Mouse (Mus musculus): Measurements from ENCODE around the gene Slc13a2. TPM values are rescaled to one million over a fixed set of nuclear protein-coding genes. Genes with fewer than 3 reads are reported as not detected.

The Slc13a2 gene
- polyA plus RNA-seq, 1 experiment: 3.1 TPM

DNA sequence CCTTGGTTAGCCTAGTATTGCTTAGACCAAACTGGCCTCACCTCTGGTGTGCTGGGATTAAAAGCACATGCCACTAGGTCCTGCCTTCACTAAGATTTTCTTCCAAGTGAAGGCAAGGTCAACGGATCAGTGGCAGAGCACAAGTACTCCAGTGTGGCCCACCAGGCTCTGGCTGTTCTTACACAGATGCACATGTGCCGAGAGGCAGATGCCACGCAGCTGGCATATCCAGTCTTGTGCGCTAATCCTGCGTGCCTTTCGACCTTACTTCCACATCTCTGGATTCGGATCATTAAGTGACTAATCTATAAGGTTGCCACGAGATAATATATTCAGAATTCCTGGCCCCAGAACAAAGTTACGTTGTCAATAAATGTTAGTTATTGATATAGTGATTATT is 43.1 kb upstream of the Slc13a2 start:
- Histone ChIP-seq H3K4me3 (ENCODE audit: control insufficient read depth, low read depth, low read length) (peak overlapping the region; percentile 77; the same call in 1 of the 2 replicates), H3K36me3 (ENCODE audit: control insufficient read depth, insufficient read depth, low read length) (no peaks in the 10 kb centered on the region), H3K4me1 (ENCODE audit: control insufficient read depth, insufficient read depth, low read length) (peaks cover 15% of the 10 kb centered on the region), H3K27ac (ENCODE audit: control insufficient read depth, insufficient read depth, low read depth, low read length) (no peak overlapping the region), H3K27me3 (ENCODE audit: control insufficient read depth, insufficient read depth, low read length) (no peaks in the 10 kb centered on the region)
- TF ChIP-seq POLR2A (IDR thresholded peaks at IDR 0.05; ENCODE audit: control insufficient read depth, low read depth, low read length) (no peak), CTCF (IDR thresholded peaks at IDR 0.05; ENCODE audit: control insufficient read depth, insufficient read depth, insufficient replicate concordance, low read depth, low read length) (no peak)

DNA sequence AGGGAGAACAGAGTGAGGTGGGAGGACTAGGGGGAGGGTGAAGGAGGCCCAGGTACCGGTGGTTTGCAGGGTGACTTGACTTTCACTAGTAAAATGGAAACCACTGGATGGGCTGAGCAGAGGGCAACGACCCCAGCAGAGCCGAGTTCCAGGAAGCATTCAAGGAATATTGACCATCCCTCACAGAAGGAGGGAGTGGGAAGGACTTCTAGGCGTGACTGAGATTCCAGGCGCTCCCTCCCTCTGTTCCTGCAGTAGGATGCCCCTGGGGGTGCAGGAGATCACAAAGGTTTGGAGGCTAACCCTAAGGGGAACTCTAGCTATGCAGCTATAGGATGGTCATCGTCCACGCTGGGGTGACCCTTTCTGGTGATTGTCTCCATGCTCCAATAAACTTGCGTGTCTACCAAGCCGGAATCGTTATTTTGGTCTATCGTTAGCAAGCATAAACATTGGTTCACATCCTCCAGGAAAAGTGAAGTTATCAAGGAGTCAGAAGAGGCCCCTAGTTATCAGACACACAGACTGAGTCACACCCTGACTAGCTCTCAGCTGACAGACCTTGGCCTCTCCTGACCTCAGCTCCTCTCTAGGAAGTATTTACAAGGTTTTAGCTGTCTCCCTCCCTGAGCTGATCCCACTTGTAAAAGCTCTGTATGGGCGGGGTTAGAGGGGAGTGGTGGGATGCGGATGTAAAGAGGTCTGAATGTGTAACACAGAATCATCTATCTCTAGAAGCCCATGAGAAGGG is 41.4 kb upstream of the Slc13a2 start:
- no peak overlapping the region for H3K4me3 ChIP-seq (ENCODE audit: control insufficient read depth, low read depth, low read length)
- H3K36me3 ChIP-seq (ENCODE audit: control insufficient read depth, insufficient read depth, low read length): no peaks in the 10 kb centered on the region
- no peaks in the 10 kb centered on the region for H3K27me3 ChIP-seq (ENCODE audit: control insufficient read depth, insufficient read depth, low read length)
- peaks cover 18% of the 10 kb centered on the region for H3K4me1 ChIP-seq (ENCODE audit: control insufficient read depth, insufficient read depth, low read length)
- TF ChIP-seq POLR2A (IDR thresholded peaks at IDR 0.05; ENCODE audit: control insufficient read depth, low read depth, low read length) (no peak), CTCF (IDR thresholded peaks at IDR 0.05; ENCODE audit: control insufficient read depth, insufficient read depth, insufficient replicate concordance, low read depth, low read length) (no peak)
- no peak overlapping the region for H3K27ac ChIP-seq (ENCODE audit: control insufficient read depth, insufficient read depth, low read depth, low read length)

GRCm38 (mm10) chr11:78462669-78463068 is 40.7 kb upstream of the Slc13a2 start:
- no peak overlapping the region for H3K27ac ChIP-seq (ENCODE audit: control insufficient read depth, insufficient read depth, low read depth, low read length)
- peaks cover 18% of the 10 kb centered on the region for H3K4me1 ChIP-seq (ENCODE audit: control insufficient read depth, insufficient read depth, low read length)
- no peak overlapping the region for H3K4me3 ChIP-seq (ENCODE audit: control insufficient read depth, low read depth, low read length)
- TF ChIP-seq CTCF (IDR thresholded peaks at IDR 0.05; ENCODE audit: control insufficient read depth, insufficient read depth, insufficient replicate concordance, low read depth, low read length) (no peak), POLR2A (IDR thresholded peaks at IDR 0.05; ENCODE audit: control insufficient read depth, low read depth, low read length) (no peak)
- no peaks in the 10 kb centered on the region for H3K27me3 ChIP-seq (ENCODE audit: control insufficient read depth, insufficient read depth, low read length)
- H3K36me3 ChIP-seq (ENCODE audit: control insufficient read depth, insufficient read depth, low read length): no peaks in the 10 kb centered on the region

DNA sequence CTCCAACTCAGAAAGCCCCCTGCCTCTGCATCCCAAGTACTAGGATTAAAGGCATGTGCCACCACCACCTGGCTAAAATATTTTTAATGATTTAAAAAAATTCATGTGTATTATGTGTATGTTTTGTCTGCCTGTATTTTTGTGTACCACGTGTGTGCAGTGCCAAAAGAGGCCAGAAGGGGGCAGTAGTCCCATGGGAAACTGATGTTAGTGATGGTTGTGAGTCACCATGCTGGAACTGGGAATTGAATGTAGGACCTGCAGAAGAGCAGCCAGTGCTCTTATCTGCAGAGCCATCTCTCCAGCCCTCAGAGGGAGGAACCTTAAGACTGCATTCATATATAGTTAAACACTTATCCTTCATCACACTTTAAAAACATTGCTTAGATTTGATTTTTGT is 39.9 kb upstream of the Slc13a2 start:
- no peaks in the 10 kb centered on the region for H3K36me3 ChIP-seq (ENCODE audit: control insufficient read depth, insufficient read depth, low read length)
- H3K4me1 ChIP-seq (ENCODE audit: control insufficient read depth, insufficient read depth, low read length): peaks cover 18% of the 10 kb centered on the region
- H3K27ac ChIP-seq (ENCODE audit: control insufficient read depth, insufficient read depth, low read depth, low read length): no peak overlapping the region
- TF ChIP-seq CTCF (IDR thresholded peaks at IDR 0.05; ENCODE audit: control insufficient read depth, insufficient read depth, insufficient replicate concordance, low read depth, low read length): peak; percentile 42; the same call in 1 of the 2 replicates
- TF ChIP-seq POLR2A (IDR thresholded peaks at IDR 0.05; ENCODE audit: control insufficient read depth, low read depth, low read length): no peak
- H3K4me3 ChIP-seq (ENCODE audit: control insufficient read depth, low read depth, low read length): no peak overlapping the region
- no peaks in the 10 kb centered on the region for H3K27me3 ChIP-seq (ENCODE audit: control insufficient read depth, insufficient read depth, low read length)

DNA sequence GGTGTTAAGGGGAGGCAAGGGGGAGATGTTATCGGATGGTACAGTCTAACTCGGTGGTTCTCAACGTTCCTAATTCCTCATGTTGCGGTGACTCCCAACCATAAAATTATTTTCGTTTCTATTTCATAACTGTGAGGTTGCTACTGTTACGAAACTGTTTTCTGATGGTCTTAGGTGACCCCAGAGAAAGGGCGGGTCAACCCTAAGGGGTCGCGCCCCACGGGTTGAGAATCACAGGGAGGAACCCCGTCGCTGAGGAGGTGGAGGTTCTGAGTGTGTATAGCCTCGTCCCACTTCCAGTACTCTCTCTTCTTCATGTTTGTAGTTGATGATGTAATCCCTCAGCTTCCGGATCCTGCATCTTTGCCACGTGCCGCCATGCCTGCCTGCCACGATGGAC is 36.7 kb upstream of the Slc13a2 start:
- H3K27ac ChIP-seq (ENCODE audit: control insufficient read depth, insufficient read depth, low read depth, low read length): no peak overlapping the region
- H3K27me3 ChIP-seq (ENCODE audit: control insufficient read depth, insufficient read depth, low read length): no peaks in the 10 kb centered on the region
- peaks cover 11% of the 10 kb centered on the region for H3K4me1 ChIP-seq (ENCODE audit: control insufficient read depth, insufficient read depth, low read length)
- H3K4me3 ChIP-seq (ENCODE audit: control insufficient read depth, low read depth, low read length): peak overlapping the region; percentile 13
- TF ChIP-seq POLR2A (IDR thresholded peaks at IDR 0.05; ENCODE audit: control insufficient read depth, low read depth, low read length) (no peak), CTCF (IDR thresholded peaks at IDR 0.05; ENCODE audit: control insufficient read depth, insufficient read depth, insufficient replicate concordance, low read depth, low read length) (no peak)
- H3K36me3 ChIP-seq (ENCODE audit: control insufficient read depth, insufficient read depth, low read length): no peaks in the 10 kb centered on the region

GRCm38 (mm10) chr11:78455308-78455707 is 33.3 kb upstream of the Slc13a2 start:
- H3K27ac ChIP-seq (ENCODE audit: control insufficient read depth, insufficient read depth, low read depth, low read length): no peak overlapping the region
- H3K4me3 ChIP-seq (ENCODE audit: control insufficient read depth, low read depth, low read length): no peak overlapping the region
- no peaks in the 10 kb centered on the region for H3K36me3 ChIP-seq (ENCODE audit: control insufficient read depth, insufficient read depth, low read length)
- no peaks in the 10 kb centered on the region for H3K27me3 ChIP-seq (ENCODE audit: control insufficient read depth, insufficient read depth, low read length)
- peaks cover 11% of the 10 kb centered on the region for H3K4me1 ChIP-seq (ENCODE audit: control insufficient read depth, insufficient read depth, low read length)
- TF ChIP-seq POLR2A (IDR thresholded peaks at IDR 0.05; ENCODE audit: control insufficient read depth, low read depth, low read length) (no peak), CTCF (IDR thresholded peaks at IDR 0.05; ENCODE audit: control insufficient read depth, insufficient read depth, insufficient replicate concordance, low read depth, low read length) (no peak)

DNA sequence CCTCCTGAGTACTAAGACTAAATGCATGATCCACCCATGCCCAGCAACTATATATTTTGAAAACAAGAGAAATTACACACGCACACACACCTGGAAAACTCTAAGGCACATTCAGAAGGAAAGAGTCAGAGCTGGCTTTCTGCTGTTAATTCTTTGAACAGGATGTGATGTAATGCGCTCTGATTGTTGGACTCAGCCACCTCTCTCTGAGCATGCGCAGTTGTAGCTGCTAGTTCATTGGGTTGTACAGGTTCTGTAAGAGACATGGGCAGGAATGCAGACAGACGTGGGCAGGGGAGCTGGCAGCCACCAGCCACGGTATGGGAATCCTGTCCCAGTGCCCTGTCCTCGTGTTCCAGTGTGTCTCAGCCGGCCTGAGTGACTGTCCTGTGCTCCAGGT is 32.3 kb upstream of the Slc13a2 start:
- no peak for TF ChIP-seq CTCF (IDR thresholded peaks at IDR 0.05; ENCODE audit: control insufficient read depth, insufficient read depth, insufficient replicate concordance, low read depth, low read length)
- TF ChIP-seq POLR2A (IDR thresholded peaks at IDR 0.05; ENCODE audit: control insufficient read depth, low read depth, low read length): no peak
- Histone ChIP-seq H3K4me1 (ENCODE audit: control insufficient read depth, insufficient read depth, low read length) (peaks cover 11% of the 10 kb centered on the region), H3K36me3 (ENCODE audit: control insufficient read depth, insufficient read depth, low read length) (no peaks in the 10 kb centered on the region), H3K27ac (ENCODE audit: control insufficient read depth, insufficient read depth, low read depth, low read length) (no peak overlapping the region), H3K4me3 (ENCODE audit: control insufficient read depth, low read depth, low read length) (no peak overlapping the region; the same call in 1 of the 2 replicates), H3K27me3 (ENCODE audit: control insufficient read depth, insufficient read depth, low read length) (no peaks in the 10 kb centered on the region)

Data from testis, adult 2 months (tissue).